Mouse (Mus musculus) G1E (cell line): ENCODE results near the gene Tmtc4. TPM values are rescaled to one million over a fixed set of nuclear protein-coding genes. Genes with fewer than 3 reads are reported as not detected.

Experiments used
- ATAC-seq: 2 replicates; pipeline ENCODE4 v1.8.0; 2016; ENCODE audit warnings: mild to moderate bottlenecking; ENCODE audit not compliant: insufficient number of reproducible peaks, poor library complexity, low FRiP score, severe bottlenecking; ENCODE audit errors: extremely low read depth
- DNase-seq: peaks from one replicate; pipeline ENCODE4 v3.0.0; 2012; ENCODE audit warnings: low spot score
- H3K27me3 ChIP-seq: 2 replicates; pipeline ENCODE4 v1.6.1; 2012; ENCODE audit warnings: mild to moderate bottlenecking, low read length, inconsistent platforms; ENCODE audit not compliant: insufficient read depth
- H3K36me3 ChIP-seq: replicated peaks from 2 replicates; pipeline ENCODE3; 2012; ENCODE audit warnings: mild to moderate bottlenecking, inconsistent platforms
- H3K4me1 ChIP-seq: 2 replicates; pipeline ENCODE4 v1.6.1; 2012; ENCODE audit warnings: low read depth, low read length, inconsistent platforms, mixed read lengths; ENCODE audit not compliant: insufficient read depth
- H3K4me3 ChIP-seq: 2 replicates; pipeline ENCODE4 v1.5.1; 2012; ENCODE audit warnings: low read depth, mild to moderate bottlenecking, inconsistent platforms, low read length, moderate library complexity, mixed read lengths
- H3K9me3 ChIP-seq: replicated peaks from 2 replicates; pipeline ENCODE4 v1.6.1; 2012; ENCODE audit warnings: inconsistent platforms
- CTCF ChIP-seq: IDR thresholded peaks from 2 replicates; pipeline ENCODE4 v1.5.1; 2012; ENCODE audit warnings: low read depth, low read length, inconsistent platforms, mixed read lengths
- GATA1 ChIP-seq: IDR thresholded peaks from 2 replicates; pipeline ENCODE4 v1.6.1; 2012; ENCODE audit warnings: borderline replicate concordance, low read length, inconsistent platforms, mixed read lengths
- GATA2 ChIP-seq: IDR thresholded peaks from 2 replicates; pipeline ENCODE4 v1.6.1; 2012; ENCODE audit warnings: low read depth, low read length, inconsistent platforms, borderline replicate concordance
- POLR2AphosphoS5 ChIP-seq: IDR thresholded peaks from 2 replicates; pipeline ENCODE4 v1.6.1; 2012; ENCODE audit warnings: low read depth, low read length, inconsistent platforms; ENCODE audit not compliant: insufficient replicate concordance
- TAL1 ChIP-seq: conservative IDR thresholded peaks from 2 replicates; pipeline ENCODE4 v1.6.1; 2012; ENCODE audit warnings: low read depth, low read length, inconsistent platforms, mixed read lengths
- polyA plus RNA-seq: library from polyadenylated mRNA; stranded (reverse); fragments of >175 nt; gene quantifications from 2 replicates; pipeline ENCODE4 v1.2.3, GENCODE M21; 2012
- total RNA-seq, 2 experiments: library from RNA; stranded (forward) in 1 of 2; stranded (reverse) in 1 of 2; fragments of 200-1000 nt in 1 of 2; fragments of >200 nt in 1 of 2; fragmentation: Nextera tagmentation in 1 of 2; gene quantifications; 2 replicates each; pipeline ENCODE4 v1.2.3; 2014 to 2017

Tmtc4 gene
- total and polyA plus RNA-seq, 3 experiments: 0.96 to 12.6 (median 9.6) TPM

DNA sequence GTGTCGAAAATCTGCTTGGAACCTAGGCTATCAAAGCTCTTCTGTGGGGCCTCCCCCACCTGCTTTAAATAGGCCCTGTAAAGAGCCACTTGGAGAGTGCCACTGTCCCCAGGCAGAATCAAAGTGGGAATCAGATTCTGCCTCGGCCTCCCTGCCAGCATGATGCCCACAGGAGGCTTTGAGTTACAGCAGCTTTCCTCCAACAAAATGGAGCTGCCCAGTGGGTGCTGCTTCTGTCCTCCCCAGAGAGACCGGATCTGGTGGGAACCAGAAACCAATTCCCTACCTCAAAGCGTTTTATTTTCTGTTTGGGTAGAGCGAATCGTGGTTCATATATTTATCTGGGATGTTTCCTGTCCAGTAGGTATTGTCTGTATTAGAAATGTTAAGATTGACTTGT, 108.2 kb downstream of the Tmtc4 start:
- Histone ChIP-seq H3K4me1 (no peaks in the 10 kb centered on the region), H3K4me3 (no peak overlapping the region), H3K36me3 (peaks cover 17% of the 10 kb centered on the region), H3K27me3 (no peaks in the 10 kb centered on the region), H3K9me3 (no peaks in the 10 kb centered on the region)
- DNase-seq: no peak
- no peak for TF ChIP-seq POLR2AphosphoS5
- TF ChIP-seq GATA2: no peak
- TF ChIP-seq TAL1: no peak
- TF ChIP-seq CTCF: no peak
- no peak for TF ChIP-seq GATA1
- no peak for ATAC-seq

DNA sequence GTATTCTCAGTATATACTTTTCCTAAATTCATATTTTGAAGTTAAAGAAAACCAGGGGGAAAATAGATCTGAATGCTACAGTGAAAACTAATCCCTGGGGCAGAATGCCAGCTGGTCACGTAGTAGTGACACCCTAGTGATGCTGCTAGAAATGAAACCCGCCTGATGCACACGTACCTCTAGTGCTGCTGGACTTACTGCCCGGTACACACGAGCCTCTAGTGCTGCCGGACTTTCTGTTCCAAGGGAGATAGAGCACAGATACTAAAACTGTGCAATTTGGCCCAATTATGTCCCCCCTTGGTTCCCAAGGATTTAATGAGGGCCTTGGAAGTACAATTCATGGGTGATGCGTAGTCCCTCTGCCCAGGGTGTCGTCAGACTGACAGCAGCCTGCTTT, 108.8 kb downstream of the Tmtc4 start:
- H3K9me3 ChIP-seq: no peaks in the 10 kb centered on the region
- DNase-seq (no peak), ATAC-seq (no peak)
- H3K4me1 ChIP-seq: no peaks in the 10 kb centered on the region
- H3K27me3 ChIP-seq: no peaks in the 10 kb centered on the region
- TF ChIP-seq GATA1: no peak
- no peak for TF ChIP-seq TAL1
- TF ChIP-seq GATA2: no peak
- no peak for TF ChIP-seq CTCF
- H3K4me3 ChIP-seq: no peak overlapping the region
- H3K36me3 ChIP-seq: peaks cover 11% of the 10 kb centered on the region

DNA sequence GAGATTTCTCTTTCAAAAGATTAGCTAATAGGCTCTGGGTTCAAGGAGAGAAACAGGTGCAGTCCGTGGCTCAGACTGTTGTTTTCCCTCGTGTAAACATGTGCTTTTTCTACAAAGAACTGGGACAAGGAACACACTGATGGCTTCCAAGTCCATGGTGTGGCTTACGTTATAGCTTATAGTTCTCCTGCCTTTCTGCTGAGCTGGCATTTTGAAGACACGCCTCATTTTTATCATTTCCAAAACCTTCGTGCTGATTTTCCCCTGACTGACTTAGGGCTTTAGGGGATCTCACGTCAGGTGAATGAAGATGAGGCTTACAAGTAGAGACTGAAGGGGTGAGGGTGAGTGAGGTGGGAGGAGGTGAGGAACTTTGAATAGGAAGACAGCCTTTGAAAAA, 111.2 kb downstream of the Tmtc4 start:
- DNase-seq (no peak), ATAC-seq (no peak)
- Histone ChIP-seq H3K4me3 (no peak overlapping the region), H3K27me3 (no peaks in the 10 kb centered on the region), H3K4me1 (no peaks in the 10 kb centered on the region), H3K9me3 (no peaks in the 10 kb centered on the region), H3K36me3 (peaks cover 3% of the 10 kb centered on the region)
- no peak for TF ChIP-seq CTCF
- no peak for TF ChIP-seq TAL1
- TF ChIP-seq GATA1: no peak
- TF ChIP-seq POLR2AphosphoS5: no peak
- TF ChIP-seq GATA2: no peak

DNA sequence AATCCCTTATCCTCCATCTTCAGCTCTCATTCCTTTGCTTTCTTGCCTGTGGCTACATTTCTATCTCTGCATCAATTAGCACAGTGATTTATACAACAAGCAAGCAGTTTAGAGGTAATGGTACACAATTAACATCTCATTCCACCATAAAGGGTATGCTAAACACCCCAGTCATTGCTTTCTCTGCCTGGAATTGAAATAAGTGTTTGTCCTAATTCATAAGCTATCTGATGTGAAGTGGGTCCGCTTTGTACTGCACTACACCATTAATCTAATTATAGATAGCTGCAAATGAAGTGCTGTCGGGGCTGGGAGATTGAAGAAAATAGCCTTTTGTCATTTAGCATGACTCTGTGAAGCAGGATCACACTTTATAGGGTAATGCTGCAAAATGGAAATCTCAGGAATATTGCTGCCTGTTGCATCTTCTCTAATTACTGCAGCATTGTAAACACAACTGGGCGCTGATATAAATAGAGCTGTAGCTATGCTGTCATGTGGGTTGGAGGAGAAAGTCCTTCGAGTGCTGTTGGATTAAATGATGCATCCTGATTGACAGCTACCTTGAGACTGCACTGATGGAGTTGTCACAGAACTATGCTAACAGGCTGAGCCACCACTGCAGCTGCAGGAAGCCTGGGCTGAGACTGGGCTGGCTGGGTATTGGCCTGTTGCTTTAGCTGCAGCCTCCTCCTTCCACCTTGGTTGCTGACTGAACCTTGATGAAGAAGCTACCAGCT, 111.8 kb downstream of the Tmtc4 start:
- no peak for DNase-seq
- peaks cover 3% of the 10 kb centered on the region for H3K36me3 ChIP-seq
- no peak overlapping the region for H3K4me3 ChIP-seq
- ATAC-seq: no peak
- no peak for TF ChIP-seq POLR2AphosphoS5
- TF ChIP-seq TAL1: no peak
- H3K27me3 ChIP-seq: no peaks in the 10 kb centered on the region
- no peaks in the 10 kb centered on the region for H3K4me1 ChIP-seq
- no peaks in the 10 kb centered on the region for H3K9me3 ChIP-seq

DNA sequence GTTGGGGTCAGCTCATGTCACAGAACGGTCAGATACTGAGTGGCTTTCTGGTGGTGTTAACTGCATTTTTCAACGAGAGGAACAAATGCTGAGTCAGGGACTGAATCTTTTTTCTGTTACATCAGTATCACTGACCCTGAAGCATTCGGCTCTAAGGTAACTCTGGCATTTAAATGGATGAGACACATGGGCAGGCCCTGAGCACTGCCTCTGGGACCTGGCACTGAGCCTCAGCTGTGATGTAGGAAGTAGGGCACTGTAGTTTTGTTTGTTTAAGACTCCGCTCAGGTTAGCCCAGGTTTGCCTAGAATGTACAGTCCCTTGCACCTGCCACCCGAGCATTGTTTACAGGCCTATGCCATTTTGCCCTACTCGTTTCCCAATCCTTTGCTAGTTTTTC, 114.0 kb downstream of the Tmtc4 start:
- DNase-seq (no peak), ATAC-seq (no peak)
- no peak for TF ChIP-seq POLR2AphosphoS5
- TF ChIP-seq GATA2: no peak
- TF ChIP-seq GATA1: no peak
- no peak for TF ChIP-seq CTCF
- no peak for TF ChIP-seq TAL1
- Histone ChIP-seq H3K4me1 (no peaks in the 10 kb centered on the region), H3K36me3 (no peaks in the 10 kb centered on the region), H3K4me3 (no peak overlapping the region), H3K27me3 (no peaks in the 10 kb centered on the region), H3K9me3 (no peaks in the 10 kb centered on the region)

Other genes with a start within 250 kb of the Tmtc4 start
- 73.2 and 74.6 TPM in 2 replicates for gene Ggact, start 70.3 kb downstream of the Tmtc4 start, total RNA-seq (2014; fragmentation: Nextera tagmentation)
- 70.2 and 80.0 TPM in 2 replicates for gene Ggact, start 70.3 kb downstream of the Tmtc4 start, total RNA-seq (2017)
- gene Ggact, start 70.3 kb downstream of the Tmtc4 start, polyA plus RNA-seq: 20.2 and 26.5 TPM in 2 replicates